In genomic region chr6:111866101-111866598, GRCm38 (mm10) we compare ENCODE assay signal across 11 mouse cellular contexts.
A peak's percentile ranks its signal among the peaks of the same experiment; 100 is the strongest.
DNase-seq lines count a peak whose midpoint lies in the region; ATAC-seq and TF ChIP-seq lines count a peak whose summit lies in the region.
"Had no signal": no experiment of that assay in that cellular context is flagged by ENCODE, and none has a peak within 500 bp of the region (broad histone marks: within the 10 kb centered on the region; RNA-seq: fewer than 3 reads in every experiment).

No protein-coding gene starts in this region.

- peak; percentile 62 for ATAC-seq in frontal cortex, adult (ENCODE audit: low TSS enrichment)
- peak; percentile 91 for ATAC-seq in forebrain, postnatal 0 days
- ATAC-seq in inflammation-experienced regulatory T-cells, adult 6 months = no peak

- H3K9me3 ChIP-seq in forebrain, postnatal 0 days (ENCODE audit: low read length) = no peaks in the 10 kb centered on the region
- H3K9me3 ChIP-seq: embryonic facial prominence, embryonic 15.5 days; lung, embryonic 15.5 days had no signal

- 0 out of 2 replicates have a peak overlapping the region, but pooled peaks have one; percentile 29 for H3K27ac ChIP-seq in forebrain, postnatal 0 days (ENCODE audit: low read depth, low read length)
- H3K27ac ChIP-seq: embryonic facial prominence, embryonic 15.5 days; lung, embryonic 15.5 days had no signal

- no peaks in the 10 kb centered on the region for H3K36me3 ChIP-seq in forebrain, postnatal 0 days (ENCODE audit: insufficient read depth)
- H3K36me3 ChIP-seq: embryonic facial prominence, embryonic 15.5 days; lung, embryonic 15.5 days had no signal

- H3K4me2 ChIP-seq in forebrain, postnatal 0 days (ENCODE audit: low read depth) = no peak overlapping the region
- H3K4me2 ChIP-seq: embryonic facial prominence, embryonic 15.5 days; lung, embryonic 15.5 days had no signal

- no peaks in the 10 kb centered on the region for H3K27me3 ChIP-seq in forebrain, postnatal 0 days (ENCODE audit: insufficient read depth, low read length)
- H3K27me3 ChIP-seq: embryonic facial prominence, embryonic 15.5 days; lung, embryonic 15.5 days had no signal

- no peak overlapping the region for H3K9ac ChIP-seq in forebrain, postnatal 0 days
- H3K9ac ChIP-seq: embryonic facial prominence, embryonic 15.5 days; lung, embryonic 15.5 days had no signal

- WGBS in forebrain, postnatal 0 days = 26% methylated on average over 3 of the region's 3 CpGs

- no peak overlapping the region for H3K4me3 ChIP-seq in forebrain, postnatal 0 days (ENCODE audit: low read depth, low read length)
- H3K4me3 ChIP-seq: embryonic facial prominence, embryonic 15.5 days; lung, embryonic 15.5 days had no signal

- no peak for DNase-seq in frontal cortex, postnatal 14 days (ENCODE audit: low spot score in 2 of 2)
- DNase-seq in brain, embryonic 18.5 days (ENCODE audit: low read depth, low spot score) = peak; percentile 57
- DNase-seq in forebrain, postnatal 0 days = peak; percentile 74
- DNase-seq in layer of hippocampus, postnatal 36 days = peak; percentile 61 to 67
- DNase-seq in kidney, adult 18-20 months = no peak
- no peak for DNase-seq in spleen, adult 12 weeks (ENCODE audit: low spot score)
- DNase-seq: gastrocnemius, postnatal 25 days had no signal

- H3K4me1 ChIP-seq in forebrain, postnatal 0 days (ENCODE audit: insufficient read depth) = no peaks in the 10 kb centered on the region
- H3K4me1 ChIP-seq: embryonic facial prominence, embryonic 15.5 days; lung, embryonic 15.5 days had no signal

- no peak for TF ChIP-seq CTCF in forebrain, postnatal 0 days (IDR thresholded peaks at IDR 0.05; ENCODE audit: low read depth)

Comparison
In these comparisons a context has a peak if more than half of its experiments do, and no peak if none do; other contexts are left out.
1. DNase-seq: peak in brain, embryonic 18.5 days (single experiment), forebrain, postnatal 0 days (single experiment) and layer of hippocampus, postnatal 36 days (2 of 2); none in frontal cortex, postnatal 14 days (0 of 2), kidney, adult 18-20 months (single experiment) and spleen, adult 12 weeks (single experiment).